Mouse (Mus musculus): ENCODE data around the gene Guk1.
A peak's percentile ranks its signal among the peaks of the same experiment; 100 is the strongest.

The Guk1 gene

GRCm38 (mm10) chr11:59210020-59210419, 18.0 kb upstream of the Guk1 start:
- DNase-seq: no peak

- no peak for DNase-seq
Observed at GRCm38 (mm10) chr11:59209580-59209979, 17.6 kb upstream of the Guk1 start.

GRCm38 (mm10) chr11:59209003-59209441, 17.0 kb upstream of the Guk1 start:
- DNase-seq: peak; percentile 41 to 53

GRCm38 (mm10) chr11:59208153-59208831, 16.3 kb upstream of the Guk1 start, which contains the start of gene 2310033P09Rik:
Gene 2310033P09Rik, plus strand, starts transcription at chr11:59208321.
- peak; percentile 90 to 92 for DNase-seq

GRCm38 (mm10) chr11:59202081-59202995, 10.3 kb upstream of the Guk1 start, which contains the start of gene Mrpl55:
Gene Mrpl55, plus strand, starts transcription at chr11:59202486.
- peak; percentile 91 to 92 for DNase-seq

GRCm38 (mm10) chr11:59201216-59202002, 9.4 kb upstream of the Guk1 start:
- DNase-seq: no peak

GRCm38 (mm10) chr11:59196230-59196629, 4.2 kb upstream of the Guk1 start:
- no peak for DNase-seq

- DNase-seq: peak; percentile 87 to 92
Observed at GRCm38 (mm10) chr11:59191231-59192058, 567 bp downstream of the Guk1 start.

- no peak for DNase-seq
Observed at GRCm38 (mm10) chr11:59187706-59188105, 4.3 kb downstream of the Guk1 start.

GRCm38 (mm10) chr11:59185490-59185889, 6.5 kb downstream of the Guk1 start:
- no peak for DNase-seq

- DNase-seq: peak in 1 of 2 experiments; percentile 23
Observed at GRCm38 (mm10) chr11:59183821-59184220, 8.2 kb downstream of the Guk1 start.

- DNase-seq: no peak
Observed at GRCm38 (mm10) chr11:59182864-59183331, 9.1 kb downstream of the Guk1 start, which contains the start of gene Gjc2. Gene Gjc2, minus strand, starts transcription at chr11:59183213.

- no peak for DNase-seq
Observed at GRCm38 (mm10) chr11:59176921-59177320, 15.1 kb downstream of the Guk1 start.

- no peak for DNase-seq
Observed at GRCm38 (mm10) chr11:59176475-59176874, 15.5 kb downstream of the Guk1 start.

GRCm38 (mm10) chr11:59174189-59174838, 17.7 kb downstream of the Guk1 start:
- no peak for DNase-seq

GRCm38 (mm10) chr11:59170549-59170948, 21.5 kb downstream of the Guk1 start:
- DNase-seq: no peak

- DNase-seq: no peak
Observed at GRCm38 (mm10) chr11:59169807-59170206, 22.2 kb downstream of the Guk1 start.

- DNase-seq: no peak
Observed at GRCm38 (mm10) chr11:59165616-59166241, 26.3 kb downstream of the Guk1 start.

- no peak for DNase-seq
Observed at GRCm38 (mm10) chr11:59164384-59164783, 27.6 kb downstream of the Guk1 start.
